Mouse (Mus musculus): Measurements from ENCODE around the gene Fcrla. TPM values are rescaled to one million over a fixed set of nuclear protein-coding genes. Genes with fewer than 3 reads are reported as not detected.
"Not testable (repeated sequence)": the region's sequence is repeated elsewhere in the genome, so short reads cannot be mapped to it uniquely, and the experiment has no call there.

Fcrla gene
- not detected for total RNA-seq (2022)

GRCm38 (mm10) chr1:170927378-170927777 lies at the start of gene Fcrla:
Fcrla (minus strand) TSS chr1:170927583.
- DNase-seq (ENCODE audit: low spot score in 2 of 2), result no peak

- DNase-seq (ENCODE audit: low spot score in 2 of 2), result no peak
These were observed 49.1 kb upstream of the Fcrla start, which contains the start of gene Fcgr2b for GRCm38 (mm10) chr1:170976447-170976846. Fcgr2b (minus strand) TSS chr1:170976547.

- DNase-seq (ENCODE audit: low spot score in 2 of 2), result no peak
These were observed 48.4 kb upstream of the Fcrla start for GRCm38 (mm10) chr1:170975751-170976161.

GRCm38 (mm10) chr1:170975350-170975749 lies 48.0 kb upstream of the Fcrla start:
- DNase-seq (ENCODE audit: low spot score in 2 of 2), result not testable (repeated sequence)

GRCm38 (mm10) chr1:170974736-170975135 lies 47.4 kb upstream of the Fcrla start:
- no peak for DNase-seq (ENCODE audit: low spot score in 2 of 2)

GRCm38 (mm10) chr1:170974171-170974570 lies 46.8 kb upstream of the Fcrla start:
- DNase-seq (ENCODE audit: low spot score in 2 of 2), result no peak

- no peak for DNase-seq (ENCODE audit: low spot score in 2 of 2)
These were observed 45.6 kb upstream of the Fcrla start for GRCm38 (mm10) chr1:170972936-170973335.

GRCm38 (mm10) chr1:170972494-170972893 lies 45.1 kb upstream of the Fcrla start:
- DNase-seq (ENCODE audit: low spot score in 2 of 2), result no peak

GRCm38 (mm10) chr1:170968576-170968975 lies 41.2 kb upstream of the Fcrla start:
- DNase-seq (ENCODE audit: low spot score in 2 of 2), result no peak

- DNase-seq (ENCODE audit: low spot score in 2 of 2), result no peak
These were observed 40.2 kb upstream of the Fcrla start for GRCm38 (mm10) chr1:170967581-170967980.

GRCm38 (mm10) chr1:170963087-170963486 lies 35.7 kb upstream of the Fcrla start:
- DNase-seq (ENCODE audit: low spot score in 2 of 2), result no peak

GRCm38 (mm10) chr1:170962301-170962700 lies 34.9 kb upstream of the Fcrla start:
- DNase-seq (ENCODE audit: low spot score in 2 of 2), result no peak

GRCm38 (mm10) chr1:170961101-170961500 lies 33.7 kb upstream of the Fcrla start:
- DNase-seq (ENCODE audit: low spot score in 2 of 2), result no peak

- DNase-seq (ENCODE audit: low spot score in 2 of 2), result no peak
These were observed 32.4 kb upstream of the Fcrla start for GRCm38 (mm10) chr1:170959791-170960190.

- DNase-seq (ENCODE audit: low spot score in 2 of 2), result no peak
These were observed 30.8 kb upstream of the Fcrla start for GRCm38 (mm10) chr1:170958225-170958624.

- DNase-seq (ENCODE audit: low spot score in 2 of 2), result no peak
These were observed 25.8 kb upstream of the Fcrla start for GRCm38 (mm10) chr1:170953192-170953591.

- no peak for DNase-seq (ENCODE audit: low spot score in 2 of 2)
These were observed 23.4 kb upstream of the Fcrla start for GRCm38 (mm10) chr1:170950772-170951171.

- DNase-seq (ENCODE audit: low spot score in 2 of 2), result not testable (repeated sequence)
These were observed 17.5 kb upstream of the Fcrla start for GRCm38 (mm10) chr1:170944908-170945307.

GRCm38 (mm10) chr1:170944151-170944550 lies 16.8 kb upstream of the Fcrla start:
- DNase-seq (ENCODE audit: low spot score in 2 of 2), result not testable (repeated sequence)

- DNase-seq (ENCODE audit: low spot score in 2 of 2), result no peak
These were observed 11.9 kb upstream of the Fcrla start for GRCm38 (mm10) chr1:170939255-170939654.

GRCm38 (mm10) chr1:170934383-170934782 lies 7.0 kb upstream of the Fcrla start:
- no peak for DNase-seq (ENCODE audit: low spot score in 2 of 2)

- no peak for DNase-seq (ENCODE audit: low spot score in 2 of 2)
These were observed 6.6 kb upstream of the Fcrla start for GRCm38 (mm10) chr1:170933940-170934339.

- DNase-seq (ENCODE audit: low spot score in 2 of 2), result no peak
These were observed 6.1 kb upstream of the Fcrla start for GRCm38 (mm10) chr1:170933386-170933920.

- no peak for DNase-seq (ENCODE audit: low spot score in 2 of 2)
These were observed 4.7 kb upstream of the Fcrla start for GRCm38 (mm10) chr1:170932043-170932442.

Data from left cerebral cortex, adult 8-10 months (tissue).